Mouse (Mus musculus): Measurements from ENCODE around the gene Lin7c.

GRCm38 (mm10) chr2:109935754-109936409 lies 45.2 kb downstream of the Lin7c start:
- no peak for TF ChIP-seq POLR2A (IDR thresholded peaks at IDR 0.05; ENCODE audit: insufficient read depth, low read depth, low read length)
- no peak for TF ChIP-seq EP300 (IDR thresholded peaks at IDR 0.05; ENCODE audit: insufficient read depth, low read depth, low read length)
- TF ChIP-seq CTCF (IDR thresholded peaks at IDR 0.05): no peak

Measured in heart, adult 2 months (tissue).